Mouse (Mus musculus) heart, embryonic 10.5 days (tissue): ENCODE data around the gene Cyp27b1. TPM values are rescaled to one million over a fixed set of nuclear protein-coding genes. Genes with fewer than 3 reads are reported as not detected.
"Not testable (repeated sequence)": the region's sequence is repeated elsewhere in the genome, so short reads cannot be mapped to it uniquely, and the experiment has no call there.

Experiments used
- DNase-seq: peaks from one replicate; pipeline ENCODE4 v3.0.0-alpha.2; 2017; ENCODE audit warnings: low spot score
- H3K27ac ChIP-seq: fragments of 300-500 bp; sonication (generic); 2 replicates; pipeline ENCODE4 v1.5.1; 2016; ENCODE audit warnings: mild to moderate bottlenecking
- H3K27me3 ChIP-seq: fragments of 300-500 bp; sonication (generic); 2 replicates; pipeline ENCODE4 v1.6.1; 2016; ENCODE audit warnings: mild to moderate bottlenecking; ENCODE audit not compliant: poor library complexity, insufficient read depth, severe bottlenecking
- H3K36me3 ChIP-seq: fragments of 300-500 bp; sonication (generic); 2 replicates; pipeline ENCODE4 v1.6.1; 2016; ENCODE audit warnings: mild to moderate bottlenecking, moderate library complexity
- H3K4me1 ChIP-seq: fragments of 300-500 bp; sonication (generic); 2 replicates; pipeline ENCODE4 v1.6.1; 2016; ENCODE audit warnings: mild to moderate bottlenecking
- H3K4me3 ChIP-seq: fragments of 300-500 bp; sonication (generic); 2 replicates; pipeline ENCODE4 v1.5.1; 2016; ENCODE audit warnings: mild to moderate bottlenecking, moderate library complexity
- H3K9me3 ChIP-seq: fragments of 300-500 bp; sonication (generic); 2 replicates; pipeline ENCODE4 v1.6.1; 2016; ENCODE audit warnings: mild to moderate bottlenecking, moderate library complexity
- WGBS: fragments of 180-500 bp; shearing (Covaris S2); methylation state at CpG from one replicate; pipeline ENCODE4 v1.1.7; 2016; 5-methylcytosine and 5-hydroxymethylcytosine counted together
- polyA plus RNA-seq: library from polyadenylated mRNA; unstranded; fragments of >200 nt; fragmentation: Nextera tagmentation; extraction: Ambion mirVana; gene quantifications from 2 replicates; pipeline ENCODE4 v1.2.1, GENCODE M21; 2016

Gene Cyp27b1
- polyA plus RNA-seq, 1 experiment from 2014 or later: 0.09 TPM

DNA sequence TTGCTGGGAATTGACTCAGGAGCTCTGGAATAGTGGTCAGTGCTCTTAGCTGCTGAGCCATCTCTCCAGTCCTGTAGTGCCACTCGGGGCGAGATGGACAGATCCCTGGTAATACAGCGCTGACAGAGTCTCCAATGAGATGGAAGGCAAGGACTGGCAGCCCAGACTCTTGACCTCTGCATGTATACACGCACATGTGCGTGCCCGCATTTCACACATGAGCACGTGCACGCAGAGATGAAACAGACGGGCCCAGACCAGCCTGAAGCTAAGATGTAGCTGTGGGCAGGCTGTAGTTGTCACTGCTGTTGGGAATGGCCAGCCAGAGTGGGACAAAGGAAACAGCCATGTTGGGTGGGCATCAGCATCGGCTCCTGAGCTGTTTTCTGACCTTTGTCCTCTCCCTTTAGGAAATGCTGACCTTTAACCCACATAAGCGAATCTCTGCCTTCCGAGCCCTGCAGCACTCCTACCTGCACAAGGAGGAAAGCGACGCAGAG lies 18.5 kb downstream of the Cyp27b1 start:
- 92% methylated on average over 14 of the region's 14 CpGs for WGBS

DNA sequence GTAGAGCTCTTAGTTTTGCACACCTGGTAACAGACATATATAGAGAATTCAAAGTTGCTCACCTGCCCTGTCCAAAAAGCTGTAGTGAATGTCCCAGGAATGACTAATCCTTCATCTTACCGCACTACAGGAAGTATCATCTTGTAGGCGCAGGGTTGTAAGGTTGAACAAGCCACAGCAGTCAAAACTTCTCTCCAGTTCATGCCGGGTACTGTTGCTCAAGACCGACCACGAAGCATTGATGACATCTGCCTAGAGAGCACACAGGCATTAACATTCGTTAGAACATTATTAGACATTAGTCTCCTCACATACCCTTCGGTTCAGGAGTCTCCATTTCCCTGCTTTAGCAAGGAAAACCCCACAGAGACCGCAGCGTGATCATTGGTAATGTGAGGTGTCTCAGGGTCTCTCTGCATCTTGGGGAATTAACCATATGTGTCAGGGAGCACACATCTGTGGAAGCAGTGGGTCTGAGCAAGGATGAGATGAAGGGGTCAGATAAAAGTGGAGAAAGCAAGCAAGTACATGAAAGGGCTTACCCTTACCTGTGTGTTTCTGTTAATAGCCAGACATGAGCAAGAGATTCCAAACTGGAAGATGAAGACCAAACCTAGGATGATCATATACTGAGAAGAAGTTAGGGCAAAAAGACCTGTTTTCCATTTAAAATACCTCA lies 20.4 kb downstream of the Cyp27b1 start:
- DNase-seq: no peak
- Histone ChIP-seq H3K36me3 (peaks cover 38% of the 10 kb centered on the region), H3K27me3 (no peaks in the 10 kb centered on the region), H3K4me3 (peak overlapping the region; percentile 65), H3K27ac (0 out of 2 replicates have a peak overlapping the region, but pooled peaks have one; percentile 87), H3K4me1 (peaks cover 36% of the 10 kb centered on the region), H3K9me3 (no peaks in the 10 kb centered on the region)
- 86% methylated on average over 9 of the region's 9 CpGs for WGBS

More for the DNA sequence above, 18.5 kb downstream of the Cyp27b1 start:
- H3K4me3 ChIP-seq: no peak overlapping the region
- no peaks in the 10 kb centered on the region for H3K9me3 ChIP-seq
- H3K4me1 ChIP-seq: peaks cover 36% of the 10 kb centered on the region
- no peak overlapping the region for H3K27ac ChIP-seq
- peaks cover 6% of the 10 kb centered on the region for H3K27me3 ChIP-seq
- H3K36me3 ChIP-seq: peaks cover 38% of the 10 kb centered on the region
- no peak for DNase-seq

GRCm38 (mm10) chr10:127069281-127070189 lies 21.5 kb downstream of the Cyp27b1 start:
- no peaks in the 10 kb centered on the region for H3K27me3 ChIP-seq
- peaks cover 38% of the 10 kb centered on the region for H3K36me3 ChIP-seq
- no peaks in the 10 kb centered on the region for H3K9me3 ChIP-seq
- no peak for DNase-seq
- peak overlapping the region; percentile 87 for H3K27ac ChIP-seq
- 6% methylated on average over 30 of the region's 30 CpGs for WGBS
- H3K4me1 ChIP-seq: peaks cover 33% of the 10 kb centered on the region
- peak overlapping the region; percentile 65 for H3K4me3 ChIP-seq

DNA sequence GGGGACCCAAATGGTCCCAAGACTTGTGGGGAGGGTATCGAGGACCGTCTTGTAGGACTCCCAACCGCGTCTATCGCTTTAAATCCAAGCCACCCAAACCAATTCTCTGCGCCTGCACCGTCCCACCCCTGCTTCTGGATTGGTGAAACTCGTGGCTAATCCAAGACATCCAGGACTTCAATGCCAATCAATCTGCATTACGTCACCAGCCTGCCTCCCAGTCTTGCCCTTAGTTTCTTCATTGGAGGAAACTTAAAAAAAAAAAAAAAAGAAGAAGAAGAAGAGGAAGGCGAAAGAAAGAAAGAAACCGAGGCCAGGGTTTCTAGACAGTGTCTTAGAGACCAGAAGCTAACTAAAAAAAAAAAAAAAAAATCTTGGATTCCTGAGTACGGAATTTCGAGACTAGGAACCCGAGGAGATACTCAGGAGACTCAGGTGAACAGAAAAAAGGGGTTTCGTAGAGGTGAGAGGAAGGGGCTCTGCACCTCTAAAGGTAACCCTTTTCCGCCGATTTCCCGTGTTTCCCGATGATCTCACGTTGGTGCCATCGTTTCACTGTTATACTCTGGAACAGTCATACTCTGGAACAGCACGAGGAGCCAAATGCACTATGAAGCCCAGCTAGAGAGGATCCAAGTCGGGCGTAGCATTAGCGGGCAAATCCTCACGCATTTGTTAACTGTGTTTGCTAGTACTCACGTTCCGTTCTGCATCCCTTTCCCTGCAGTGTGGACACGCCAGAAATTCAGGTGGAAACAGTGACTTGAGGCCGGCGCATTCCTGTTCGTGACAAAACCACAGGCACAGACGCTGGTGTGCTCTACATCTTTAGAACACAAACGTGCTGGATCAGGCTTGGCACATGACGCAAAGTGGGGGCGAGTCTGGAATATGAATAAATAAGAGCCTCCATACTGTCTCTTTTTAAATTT lies 22.4 kb downstream of the Cyp27b1 start, which contains the start of gene Tspan31:
TSS of gene Tspan31 (minus strand) at position 75 of the 932 bp plus-strand sequence.
- no peaks in the 10 kb centered on the region for H3K9me3 ChIP-seq
- H3K4me3 ChIP-seq: peak within 1 kb of the TSS; percentile 65
- H3K27me3 ChIP-seq: peaks cover 7% of the 10 kb centered on the region
- peak; percentile 97 for DNase-seq
- 3% methylated on average over 36 of the region's 36 CpGs for WGBS
- peak within 1 kb of the TSS; percentile 87 for H3K27ac ChIP-seq
- H3K36me3 ChIP-seq: peaks cover 29% of the 10 kb centered on the region
- H3K4me1 ChIP-seq: peaks cover 23% of the 10 kb centered on the region

DNA sequence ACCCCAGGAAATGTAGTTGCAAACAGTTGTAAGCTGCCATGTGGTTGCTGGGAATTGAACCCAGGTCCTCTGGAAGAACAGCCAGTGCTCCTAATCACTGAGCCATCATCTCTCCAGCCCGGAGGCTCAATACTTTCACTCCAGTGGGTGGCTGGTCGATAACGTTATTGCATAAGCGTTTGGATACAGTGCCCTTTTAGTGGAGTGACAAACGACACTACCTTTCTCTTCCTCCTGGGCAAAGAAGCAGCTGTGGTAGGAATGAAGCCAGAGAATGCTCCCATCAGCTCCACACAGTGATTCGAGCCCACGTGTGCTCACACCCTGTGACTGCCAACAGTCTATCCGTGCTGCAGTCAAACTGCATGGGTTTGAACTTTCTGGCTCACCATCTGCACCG lies 23.2 kb downstream of the Cyp27b1 start:
- WGBS: 74% methylated on average over 9 of the region's 9 CpGs
- peak overlapping the region; percentile 85; the same call in 1 of the 2 replicates for H3K27ac ChIP-seq
- H3K4me1 ChIP-seq: peaks cover 20% of the 10 kb centered on the region
- peak overlapping the region; percentile 65 for H3K4me3 ChIP-seq
- peaks cover 15% of the 10 kb centered on the region for H3K27me3 ChIP-seq
- no peak for DNase-seq
- H3K36me3 ChIP-seq: peaks cover 21% of the 10 kb centered on the region
- no peaks in the 10 kb centered on the region for H3K9me3 ChIP-seq

GRCm38 (mm10) chr10:127072270-127072669 lies 24.2 kb downstream of the Cyp27b1 start:
- Histone ChIP-seq H3K4me1 (peaks cover 20% of the 10 kb centered on the region), H3K36me3 (peaks cover 11% of the 10 kb centered on the region), H3K27me3 (peaks cover 25% of the 10 kb centered on the region)
- not testable (repeated sequence) for H3K4me3 ChIP-seq, DNase-seq, H3K9me3 ChIP-seq, H3K27ac ChIP-seq
- 85% methylated on average over 4 of the region's 4 CpGs for WGBS

DNA sequence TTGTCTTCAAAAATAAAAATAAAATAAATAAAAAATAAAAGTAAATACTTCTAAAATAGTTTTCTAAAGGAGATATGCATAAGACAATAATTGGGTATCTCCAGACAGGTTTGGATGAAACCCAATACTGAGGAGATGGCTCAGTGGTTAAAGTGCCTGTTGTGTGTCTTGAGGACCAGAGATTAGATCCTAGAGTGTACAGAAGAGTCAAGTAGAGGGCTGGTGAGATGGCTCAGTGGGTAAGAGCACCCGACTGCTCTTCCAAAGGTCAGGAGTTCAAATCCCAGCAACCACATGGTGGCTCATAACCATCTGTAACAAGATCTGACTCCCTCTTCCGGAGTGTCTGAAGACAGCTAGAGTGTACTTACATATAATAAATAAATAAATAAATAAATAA lies 24.9 kb downstream of the Cyp27b1 start:
- not testable (repeated sequence) for DNase-seq, H3K36me3 ChIP-seq, H3K9me3 ChIP-seq, H3K27ac ChIP-seq, H3K4me3 ChIP-seq
- H3K4me1 ChIP-seq: peaks cover 20% of the 10 kb centered on the region
- peaks cover 32% of the 10 kb centered on the region for H3K27me3 ChIP-seq
- 74% methylated on average over 2 of the region's 2 CpGs for WGBS

DNA sequence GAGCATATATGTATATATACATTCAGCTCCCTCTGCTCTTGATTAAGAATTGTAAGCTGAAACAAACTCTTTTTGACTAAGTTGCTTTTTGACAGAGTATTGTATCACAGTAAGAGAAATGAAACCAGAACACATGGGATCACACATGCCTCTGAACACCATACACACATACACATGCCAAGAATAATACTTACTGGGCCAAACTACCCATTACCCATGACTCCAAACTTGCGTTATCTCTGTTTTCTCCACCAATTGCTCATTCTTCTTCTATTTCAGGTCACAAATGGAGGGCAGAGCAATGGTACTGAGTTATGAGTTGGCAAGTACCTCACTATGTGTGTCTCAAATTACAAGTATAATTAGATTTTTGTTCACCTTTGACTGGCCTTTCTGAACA lies 25.9 kb downstream of the Cyp27b1 start:
- DNase-seq: no peak
- Histone ChIP-seq H3K36me3 (no peaks in the 10 kb centered on the region), H3K27me3 (peaks cover 42% of the 10 kb centered on the region), H3K4me1 (peaks cover 23% of the 10 kb centered on the region), H3K4me3 (no peak overlapping the region), H3K27ac (no peak overlapping the region), H3K9me3 (no peaks in the 10 kb centered on the region)
- 91% methylated on average over 1 of the region's 1 CpGs for whole genome bisulfite sequencing

GRCm38 (mm10) chr10:127075080-127075479 lies 27.0 kb downstream of the Cyp27b1 start, which contains the start of gene Agap2:
Gene Agap2, plus strand, starts transcription at chr10:127075284.
- 62% methylated on average over 9 of the region's 9 CpGs for WGBS
- H3K27me3 ChIP-seq: peaks cover 53% of the 10 kb centered on the region
- DNase-seq: no peak
- H3K9me3 ChIP-seq: no peaks in the 10 kb centered on the region
- H3K27ac ChIP-seq: no peak within 1 kb of the TSS
- H3K36me3 ChIP-seq: no peaks in the 10 kb centered on the region
- peaks cover 28% of the 10 kb centered on the region for H3K4me1 ChIP-seq
- no peak within 1 kb of the TSS for H3K4me3 ChIP-seq

GRCm38 (mm10) chr10:127075651-127076050 lies 27.6 kb downstream of the Cyp27b1 start:
- H3K36me3 ChIP-seq: no peaks in the 10 kb centered on the region
- H3K9me3 ChIP-seq: no peaks in the 10 kb centered on the region
- H3K4me1 ChIP-seq: peaks cover 33% of the 10 kb centered on the region
- no peak for DNase-seq
- no peak overlapping the region for H3K4me3 ChIP-seq
- 70% methylated on average over 8 of the region's 8 CpGs for WGBS
- H3K27me3 ChIP-seq: peaks cover 59% of the 10 kb centered on the region
- H3K27ac ChIP-seq: no peak overlapping the region

DNA sequence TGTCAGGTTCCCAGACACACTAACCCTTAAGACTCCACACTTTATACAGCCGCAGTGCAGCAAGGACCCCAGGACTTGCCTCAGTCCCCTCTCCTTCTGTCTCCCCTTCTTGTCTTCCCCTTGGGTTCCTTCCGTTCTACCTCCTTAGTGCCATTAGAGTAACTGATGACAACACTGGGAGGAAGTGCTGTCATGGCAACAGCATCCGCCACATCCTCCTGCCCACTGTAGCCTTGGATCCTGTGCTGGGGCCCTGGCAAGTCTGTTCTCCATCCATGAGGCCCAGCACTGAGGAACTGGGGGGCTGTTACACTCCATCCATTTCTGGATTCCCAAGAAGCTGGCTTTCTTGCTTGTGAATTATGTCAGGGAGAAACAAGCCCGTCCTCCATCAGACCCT lies 28.0 kb downstream of the Cyp27b1 start:
- H3K4me3 ChIP-seq: no peak overlapping the region
- no peak overlapping the region for H3K27ac ChIP-seq
- H3K4me1 ChIP-seq: peaks cover 33% of the 10 kb centered on the region
- 38% methylated on average over 4 of the region's 4 CpGs for WGBS
- H3K36me3 ChIP-seq: no peaks in the 10 kb centered on the region
- no peak for DNase-seq
- H3K9me3 ChIP-seq: no peaks in the 10 kb centered on the region
- H3K27me3 ChIP-seq: peaks cover 63% of the 10 kb centered on the region

- DNase-seq: no peak
- no peaks in the 10 kb centered on the region for H3K9me3 ChIP-seq
- H3K4me3 ChIP-seq: no peak overlapping the region
- no peak overlapping the region for H3K27ac ChIP-seq
- peaks cover 41% of the 10 kb centered on the region for H3K4me1 ChIP-seq
- peaks cover 78% of the 10 kb centered on the region for H3K27me3 ChIP-seq
- WGBS: 5% methylated on average over 10 of the region's 10 CpGs
- no peaks in the 10 kb centered on the region for H3K36me3 ChIP-seq
Measured at GRCm38 (mm10) chr10:127077515-127077914, 29.5 kb downstream of the Cyp27b1 start.
